Mouse (Mus musculus) megakaryocyte progenitor cell, adult 5-6 weeks (primary cell): ENCODE results near the gene Map3k6. TPM values are rescaled to one million over a fixed set of nuclear protein-coding genes. Genes with fewer than 3 reads are reported as not detected.

ENCODE experiments used
- ATAC-seq: replicated peaks from 2 replicates; pipeline ENCODE4 v1.8.0; 2016; ENCODE audit warnings: mild to moderate bottlenecking, moderate TSS enrichment, inconsistent platforms; ENCODE audit not compliant: poor library complexity
- total RNA-seq, 2 experiments: library from RNA; stranded (forward) in 1 of 2; stranded (reverse) in 1 of 2; fragments of 157-497, 149-512 nt in 1 of 2; fragments of 200-1000 nt in 1 of 2; gene quantifications; 2 replicates each; pipeline versions ENCODE4 v1.2.3 to v1.2.4; 2015 to 2017

Map3k6 gene
- total RNA-seq (2015), result 3.6 and 4.6 TPM in 2 replicates
- total RNA-seq (2017), result 0.87 and 6.1 TPM in 2 replicates

DNA sequence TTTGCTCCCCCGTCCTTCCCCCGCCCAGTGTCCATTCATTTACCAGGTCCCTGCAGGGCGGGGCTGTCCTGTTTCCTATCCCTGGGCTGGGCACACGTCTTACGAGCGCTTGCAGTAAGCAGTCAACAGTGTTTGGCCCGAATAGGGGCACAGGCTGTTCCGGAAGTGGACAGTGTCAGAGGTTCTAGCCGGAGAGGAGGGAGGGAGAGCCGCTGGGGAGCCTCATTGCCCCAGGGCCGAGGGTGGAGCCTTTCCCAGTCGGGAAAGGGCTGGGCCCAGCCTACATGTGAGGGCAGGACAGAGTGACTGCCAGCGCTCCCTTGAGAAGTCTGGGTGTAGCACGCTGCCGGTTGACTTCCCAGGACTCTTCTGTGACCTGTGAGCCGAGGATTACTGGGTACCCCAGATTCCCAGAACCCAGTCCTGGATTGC lies at the start of gene Map3k6:
TSS of gene Map3k6 (plus strand) at position 329 of the 432 bp plus-strand sequence.
- ATAC-seq, result peak; percentile 50

DNA sequence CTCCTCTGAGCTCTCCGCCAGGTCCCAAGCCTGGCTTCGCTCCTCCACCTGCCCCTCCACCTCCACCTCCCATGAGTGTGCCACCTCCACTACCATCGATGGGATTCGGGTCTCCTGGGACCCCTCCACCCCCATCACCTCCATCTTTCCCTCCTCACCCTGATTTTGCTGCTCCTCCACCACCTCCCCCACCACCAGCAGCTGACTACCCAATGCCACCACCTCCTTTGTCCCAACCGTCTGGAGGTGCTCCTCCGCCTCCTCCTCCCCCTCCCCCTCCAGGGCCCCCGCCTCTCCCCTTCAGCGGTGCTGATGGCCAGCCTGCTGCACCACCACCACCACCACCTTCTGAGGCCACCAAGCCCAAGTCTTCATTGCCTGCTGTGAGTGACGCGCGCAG lies 46.1 kb upstream of the Map3k6 start:
- ATAC-seq, result no peak

DNA sequence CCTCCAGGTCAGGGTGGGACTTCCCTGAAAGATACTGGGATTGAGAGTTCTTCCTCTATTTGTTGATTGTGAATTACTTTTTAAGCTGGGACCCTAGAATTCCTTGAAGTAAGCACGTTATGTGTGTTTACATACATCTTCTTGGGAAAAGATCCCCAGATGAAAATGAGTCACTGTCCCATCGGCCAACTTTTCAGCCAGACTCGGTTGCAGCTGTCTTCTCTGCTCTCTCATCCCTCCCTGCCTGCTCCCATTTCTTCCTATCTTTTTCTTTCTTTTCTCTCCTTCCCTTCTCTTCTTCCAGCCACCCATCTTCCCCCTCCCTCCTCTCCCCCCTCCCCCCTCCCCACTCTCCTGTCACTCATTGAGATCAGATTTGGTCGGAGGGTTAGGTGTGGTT lies 45.6 kb upstream of the Map3k6 start:
- ATAC-seq, result no peak

- no peak for ATAC-seq
Measured at GRCm38 (mm10) chr4:133196136-133196535, 44.5 kb upstream of the Map3k6 start.

DNA sequence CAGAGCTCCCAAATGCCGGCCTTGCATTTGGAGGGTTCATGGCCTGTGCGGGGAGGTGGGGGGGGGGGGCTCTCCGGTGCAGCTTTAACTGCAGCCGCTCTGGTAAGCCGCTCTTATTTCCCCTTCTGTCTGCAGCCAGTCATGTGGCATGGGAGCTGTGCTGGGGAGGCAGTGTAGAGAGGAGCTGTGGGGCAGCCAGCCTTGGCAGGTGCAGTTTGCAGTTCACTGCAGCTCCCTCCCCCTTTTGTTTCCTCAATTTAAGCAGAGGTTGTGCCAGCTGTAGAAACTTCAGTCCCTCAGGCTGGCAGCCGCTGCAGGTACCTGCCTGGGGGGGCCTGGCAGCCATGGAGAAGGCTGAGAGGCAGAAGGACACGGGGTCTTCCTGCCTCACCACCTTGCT lies 43.8 kb upstream of the Map3k6 start:
- ATAC-seq, result no peak

- ATAC-seq, result no peak
Measured at GRCm38 (mm10) chr4:133197355-133197754, 43.3 kb upstream of the Map3k6 start.

DNA sequence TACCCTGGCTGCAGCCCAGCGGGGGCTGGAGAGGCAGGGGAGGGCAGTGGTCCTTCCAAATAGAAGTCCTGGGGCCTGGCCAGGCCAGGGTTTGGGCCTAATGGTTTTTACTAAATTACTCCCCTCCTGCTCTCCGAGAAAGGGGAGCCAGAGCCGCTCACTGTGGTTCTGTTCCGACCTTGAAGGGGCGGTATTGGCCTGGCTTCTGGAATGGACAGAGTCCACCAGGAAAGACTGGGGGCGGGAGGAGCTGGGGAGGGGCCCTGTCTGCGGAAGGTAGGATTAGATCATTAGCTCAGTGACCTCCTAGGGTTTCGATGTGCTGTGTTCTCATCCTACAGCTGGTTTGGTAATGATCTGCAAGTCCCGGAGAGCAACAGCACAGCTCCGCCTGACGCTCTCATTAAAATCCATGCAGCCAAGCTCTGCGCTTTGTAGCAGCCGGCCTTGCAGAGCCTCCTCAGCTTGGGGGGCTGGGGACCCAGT lies 42.8 kb upstream of the Map3k6 start:
- no peak for ATAC-seq

DNA sequence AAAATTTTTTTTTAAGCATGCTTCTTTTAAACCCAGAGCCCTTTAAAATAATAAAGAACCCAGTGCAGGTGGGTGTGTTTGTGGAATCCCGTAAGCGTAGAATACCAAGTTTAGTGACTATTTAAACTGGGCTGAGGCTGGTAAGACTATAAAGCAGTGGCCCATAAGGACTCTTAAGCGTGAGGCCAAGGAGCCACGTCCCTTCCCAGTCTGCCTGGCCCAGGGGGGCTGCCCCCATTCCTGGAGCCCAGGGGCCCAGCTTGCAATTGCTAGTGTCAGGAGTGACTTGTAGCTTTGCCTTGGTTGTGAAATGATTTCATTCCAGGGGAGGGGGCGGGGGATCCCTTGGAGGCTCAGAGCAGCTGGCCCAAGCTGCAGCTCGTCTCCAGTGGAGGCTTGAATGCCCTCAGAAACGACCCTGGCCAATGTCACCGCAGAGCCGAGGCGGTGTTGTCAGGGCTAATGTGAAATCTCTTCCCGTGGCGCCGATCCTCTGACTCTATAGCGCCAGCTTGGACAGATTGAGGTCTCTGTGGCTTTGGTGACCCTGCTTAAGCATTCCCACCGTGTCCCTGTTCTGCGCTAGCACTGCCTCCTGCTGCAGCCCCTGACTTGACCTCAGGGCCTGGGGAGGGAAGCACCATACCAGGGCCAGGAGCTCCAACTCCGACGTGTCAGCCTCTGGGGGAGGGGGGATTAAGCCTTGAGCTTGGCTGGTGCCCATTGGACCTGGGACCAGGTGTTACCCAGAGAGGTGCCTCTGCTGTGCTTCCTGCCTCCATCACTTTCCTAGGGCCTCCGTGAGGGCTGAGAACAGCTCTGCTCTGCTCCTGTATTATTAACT lies 42.1 kb upstream of the Map3k6 start:
- no peak for ATAC-seq

GRCm38 (mm10) chr4:133199743-133200142 lies 40.9 kb upstream of the Map3k6 start:
- no peak for ATAC-seq

DNA sequence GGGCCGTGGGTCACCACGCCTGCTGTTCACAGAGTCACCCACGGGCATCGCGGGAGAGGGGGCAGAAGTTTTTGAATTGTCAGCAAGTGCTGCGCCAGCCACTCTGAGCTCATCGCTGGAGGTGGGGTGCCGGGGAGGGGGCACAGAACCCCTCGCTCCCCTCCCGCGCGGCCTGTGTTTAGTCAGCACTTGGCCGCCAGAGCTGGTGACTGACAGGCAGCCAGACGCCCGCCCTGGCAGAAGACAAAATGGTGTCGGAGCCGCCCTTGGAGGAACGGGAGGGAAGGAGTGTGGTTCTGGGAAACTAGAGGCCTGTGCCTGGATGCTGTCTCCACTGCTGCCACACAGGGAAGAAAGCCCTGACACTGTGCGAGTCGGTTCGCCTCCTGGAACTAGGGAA lies 40.3 kb upstream of the Map3k6 start:
- no peak for ATAC-seq

GRCm38 (mm10) chr4:133201006-133201771 lies 39.4 kb upstream of the Map3k6 start:
- ATAC-seq, result peak; percentile 75

- no peak for ATAC-seq
Measured at GRCm38 (mm10) chr4:133202254-133202653, 38.4 kb upstream of the Map3k6 start.

GRCm38 (mm10) chr4:133203591-133203990 lies 37.0 kb upstream of the Map3k6 start:
- no peak for ATAC-seq

DNA sequence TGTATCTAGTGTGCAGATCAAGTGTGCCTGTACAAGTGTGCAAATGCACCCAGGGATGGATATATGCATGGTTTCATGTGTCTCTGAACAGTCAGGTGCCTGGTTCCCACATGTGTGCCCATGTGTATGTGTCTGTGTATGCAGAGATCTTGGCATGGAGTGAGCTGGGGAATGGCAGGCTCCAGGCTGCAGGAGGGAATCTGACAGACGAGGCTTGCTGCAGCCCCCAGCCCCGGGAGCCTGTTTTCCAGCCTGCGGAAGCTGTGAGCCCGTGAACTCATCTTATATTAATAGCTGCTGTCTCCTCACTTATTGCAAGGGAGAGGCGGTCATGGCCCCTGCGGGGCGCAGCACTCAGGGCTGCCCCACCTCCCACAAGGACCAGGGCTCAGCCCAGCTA lies 36.2 kb upstream of the Map3k6 start:
- no peak for ATAC-seq

DNA sequence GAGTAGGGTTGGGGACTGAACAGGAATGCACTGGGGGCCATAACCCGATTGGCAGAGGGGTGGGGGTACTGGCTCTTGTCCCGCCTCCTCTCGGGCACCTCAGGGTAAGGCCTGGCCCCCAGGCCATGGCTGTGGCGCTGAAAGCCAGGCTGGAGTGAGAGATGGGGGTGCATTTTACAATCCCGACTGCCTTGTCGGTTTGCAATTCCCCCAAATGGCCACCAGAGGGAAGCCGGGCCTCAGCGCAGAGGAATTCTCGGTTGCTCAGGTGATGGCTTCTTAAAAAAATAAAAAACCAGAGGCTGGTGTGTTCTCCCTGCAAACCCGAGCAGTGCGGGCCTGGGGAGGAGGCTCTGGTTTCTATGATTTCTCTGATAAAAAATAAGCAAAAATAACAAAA lies 31.3 kb upstream of the Map3k6 start:
- ATAC-seq, result peak; percentile 74

GRCm38 (mm10) chr4:133210023-133210787 lies 30.4 kb upstream of the Map3k6 start:
- no peak for ATAC-seq

- no peak for ATAC-seq
Measured at GRCm38 (mm10) chr4:133210788-133211390, 29.7 kb upstream of the Map3k6 start.

- ATAC-seq, result no peak
Measured at GRCm38 (mm10) chr4:133211751-133212561, 28.7 kb upstream of the Map3k6 start, which contains the start of the genes Cd164l2 and Gpr3. TSS of gene Cd164l2 (plus strand) at chr4:133212131. TSS of gene Gpr3 (minus strand) at chr4:133212536.

- ATAC-seq, result peak; percentile 76
Measured at GRCm38 (mm10) chr4:133212562-133213267, 27.9 kb upstream of the Map3k6 start.
